Mouse (Mus musculus): Measurements from ENCODE around the gene B3gnt7.

Gene B3gnt7

DNA sequence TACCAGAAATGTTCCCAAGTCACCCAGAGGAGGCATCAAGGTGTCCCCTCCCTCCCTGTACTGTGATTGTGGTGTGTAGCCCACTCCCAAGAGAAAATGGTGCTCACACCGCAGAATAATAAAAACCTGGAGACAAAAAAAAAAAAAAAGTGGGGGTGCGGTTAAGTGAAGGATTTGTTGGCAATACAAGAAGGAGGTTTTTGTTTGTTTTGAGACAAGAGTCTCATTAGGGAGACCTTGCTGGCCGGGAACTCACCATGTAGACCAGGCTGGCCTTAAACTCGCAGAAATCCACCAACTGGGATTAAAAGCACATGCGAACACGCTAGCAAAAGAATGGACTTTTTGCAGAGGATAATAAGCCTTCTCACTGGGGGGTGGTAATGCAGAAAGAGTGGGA is at the start of gene B3gnt7:
Gene B3gnt7 (plus strand): TSS at position 301 of the 400 bp plus-strand sequence.
- no peak for DNase-seq (ENCODE audit: low read depth)

DNA sequence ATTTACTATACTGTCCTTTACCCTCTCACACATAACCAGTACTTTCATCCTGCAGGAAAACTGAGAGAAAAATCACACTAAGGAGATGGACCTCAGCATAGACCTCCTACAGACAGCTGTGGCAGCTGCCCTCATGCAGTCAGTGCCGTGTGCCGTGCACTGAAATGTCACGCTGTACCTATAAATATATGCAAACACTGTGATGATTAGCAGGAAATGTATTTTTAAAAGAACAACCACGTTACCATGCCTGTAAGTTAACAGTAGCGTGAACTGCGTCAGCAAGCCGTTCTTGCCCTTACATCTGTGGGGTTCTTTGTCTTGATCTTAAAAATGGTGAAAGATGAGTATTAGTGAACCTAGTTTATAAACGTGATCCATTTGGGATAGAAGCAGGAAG is 49.2 kb upstream of the B3gnt7 start:
- no peak for DNase-seq (ENCODE audit: low read depth)

DNA sequence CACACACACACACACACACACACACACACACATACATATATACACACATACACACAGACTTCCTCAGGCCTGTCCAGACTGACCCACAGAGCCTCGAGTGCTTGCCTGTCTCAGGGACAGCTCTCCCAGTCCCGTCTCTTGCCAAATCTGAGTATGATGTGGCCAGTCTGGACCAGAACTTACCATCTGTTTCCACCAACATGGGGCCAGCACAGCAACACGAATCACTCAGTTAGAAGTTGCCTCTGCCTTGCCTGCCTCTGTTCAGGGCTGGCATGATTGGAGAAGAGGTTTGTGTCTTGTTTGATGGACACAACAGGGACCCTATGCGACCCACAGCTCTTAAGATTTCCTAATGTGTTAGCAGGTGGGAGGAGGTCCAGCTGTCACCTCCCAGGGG is 46.3 kb upstream of the B3gnt7 start:
- DNase-seq (ENCODE audit: low read depth) = peak; percentile 36

DNA sequence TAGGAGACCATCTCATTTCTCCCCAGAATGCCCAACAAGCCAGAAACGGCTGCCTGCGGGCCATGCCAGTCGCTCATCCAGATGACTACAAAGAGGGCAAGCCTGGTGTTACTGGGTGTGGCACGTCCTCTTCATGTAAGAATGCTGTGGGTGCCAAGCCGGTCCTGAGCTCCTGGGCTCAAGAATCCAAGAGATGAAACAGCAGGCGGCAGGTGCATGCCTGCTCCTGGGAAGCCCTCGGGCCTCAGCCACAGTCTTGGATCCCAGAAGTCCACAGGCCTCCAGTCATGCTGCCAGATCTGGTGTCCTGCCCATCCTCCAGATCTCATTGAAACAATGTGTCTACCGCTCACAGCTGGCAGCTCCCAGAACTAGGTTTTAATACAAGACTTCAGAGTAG is 45.4 kb upstream of the B3gnt7 start:
- DNase-seq (ENCODE audit: low read depth) = no peak

DNA sequence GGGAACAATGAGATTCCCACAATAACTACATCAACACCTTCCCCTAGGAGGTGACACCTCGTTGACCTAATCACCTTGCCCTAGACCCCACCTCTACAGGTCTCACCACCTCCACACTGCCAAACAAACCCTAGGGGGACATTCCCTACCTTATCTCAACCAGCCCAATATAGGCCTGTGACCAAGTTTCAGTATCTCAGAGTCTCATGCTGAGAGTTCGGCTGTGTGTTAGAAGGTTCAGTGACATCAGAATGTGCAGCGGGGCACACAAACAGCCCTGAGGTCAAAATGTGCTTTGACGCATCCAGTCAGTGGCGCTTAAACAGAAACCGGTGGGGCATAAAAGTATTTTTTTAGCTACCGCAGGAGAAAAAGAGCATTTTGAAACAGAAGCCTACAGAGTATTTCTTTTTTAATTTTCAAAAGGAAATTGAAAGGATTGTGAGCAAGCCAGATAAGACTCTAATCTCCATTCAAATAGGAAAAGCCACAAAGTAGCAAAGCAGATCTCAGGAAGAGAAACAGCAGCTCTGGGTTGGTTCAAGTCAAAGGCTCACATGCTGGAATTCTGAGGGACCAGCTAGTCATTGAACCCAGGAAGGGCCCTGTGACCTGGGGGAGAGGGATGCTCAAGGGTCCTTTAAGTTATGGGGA is 44.3 kb upstream of the B3gnt7 start:
- peak; percentile 62 for DNase-seq (ENCODE audit: low read depth)

DNA sequence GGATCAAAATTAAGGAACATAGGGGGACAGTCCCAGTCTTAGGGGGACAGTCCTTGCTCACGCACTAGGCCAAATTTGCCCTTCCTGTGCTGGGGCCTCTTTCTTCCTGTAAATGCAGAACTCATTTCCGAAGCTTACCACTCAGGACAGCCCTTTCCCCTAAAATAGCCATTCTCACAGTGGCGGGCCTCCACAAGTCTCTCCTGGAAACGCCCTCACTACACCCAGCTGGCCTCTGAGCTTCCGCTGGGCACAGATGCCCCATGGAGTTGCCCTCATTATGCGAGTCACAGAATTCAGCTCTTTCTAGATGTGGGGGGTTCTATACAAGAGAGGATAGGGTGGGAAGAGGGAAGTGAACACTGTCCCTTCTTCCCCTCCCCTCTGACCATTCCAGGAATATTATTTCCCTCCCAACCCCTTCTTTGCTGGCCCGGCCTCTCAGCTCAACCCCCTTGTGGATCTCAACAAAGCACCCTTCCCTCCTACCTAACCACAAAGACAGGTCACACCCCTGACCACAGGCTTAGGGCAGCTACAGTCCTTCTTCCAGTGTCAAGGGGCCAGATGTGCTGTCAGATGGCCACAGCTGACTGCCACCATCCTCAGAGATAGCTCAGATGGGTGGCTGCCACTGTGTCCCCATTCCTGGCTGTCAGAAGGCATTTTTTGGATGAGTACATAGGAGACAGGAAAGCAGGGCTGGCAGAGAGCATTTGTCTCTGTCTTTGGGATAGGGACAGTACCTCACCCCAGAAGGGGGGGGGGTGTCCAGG is 38.9 kb upstream of the B3gnt7 start:
- peak; percentile 93 for DNase-seq (ENCODE audit: low read depth)

DNA sequence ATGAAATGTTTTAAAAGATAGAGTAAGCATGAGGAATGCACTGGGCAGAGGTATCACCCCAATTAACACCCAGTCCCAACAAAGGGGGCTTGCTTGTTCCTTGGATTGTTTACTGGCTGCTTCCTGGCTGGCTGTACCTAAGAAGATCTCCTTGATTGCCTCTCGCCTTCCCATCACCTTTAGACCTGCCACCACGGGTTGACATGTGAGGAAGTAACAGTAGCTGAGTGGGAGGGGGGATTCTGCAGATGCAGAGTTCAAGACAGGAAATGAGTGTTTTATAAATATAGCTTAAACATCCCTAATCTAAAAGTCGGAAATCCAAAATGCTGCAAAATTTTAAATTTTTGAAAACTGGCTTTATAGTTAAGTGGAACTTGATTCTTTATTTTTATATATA is 37.6 kb upstream of the B3gnt7 start:
- DNase-seq (ENCODE audit: low read depth) = no peak

DNA sequence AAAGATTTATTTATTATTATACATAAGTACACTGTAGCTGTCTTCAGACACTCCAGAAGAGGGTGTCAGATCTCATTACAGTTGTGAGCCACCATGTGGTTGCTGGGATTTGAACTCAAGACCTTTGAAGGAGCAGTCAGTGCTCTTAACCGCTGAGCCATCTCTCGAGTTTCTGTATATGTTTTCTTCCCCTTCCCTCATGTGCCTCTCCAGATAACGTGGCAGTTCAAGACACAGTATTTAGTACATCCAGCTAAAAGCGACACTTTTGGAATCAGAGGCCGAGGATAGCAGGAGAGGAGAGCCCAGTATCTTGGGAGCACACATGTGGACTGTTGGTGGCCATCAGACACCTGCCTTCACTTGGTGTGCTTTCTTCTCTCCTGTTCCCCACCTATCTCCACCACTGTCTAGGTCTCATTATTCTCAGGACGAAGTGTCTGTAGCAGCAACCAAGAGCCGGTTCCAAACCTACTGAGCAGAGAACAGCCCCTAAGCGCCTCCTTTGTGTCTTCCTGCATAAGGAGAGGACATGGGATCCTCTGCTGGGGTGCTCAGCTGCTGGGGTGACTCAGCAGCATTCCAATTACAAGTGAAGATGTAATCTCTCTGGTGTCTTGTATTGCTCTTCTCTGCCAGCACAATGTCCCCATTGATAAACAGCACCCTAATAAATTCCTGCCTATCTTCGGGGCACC is 34.0 kb upstream of the B3gnt7 start:
- peak; percentile 32 for DNase-seq (ENCODE audit: low read depth)

DNA sequence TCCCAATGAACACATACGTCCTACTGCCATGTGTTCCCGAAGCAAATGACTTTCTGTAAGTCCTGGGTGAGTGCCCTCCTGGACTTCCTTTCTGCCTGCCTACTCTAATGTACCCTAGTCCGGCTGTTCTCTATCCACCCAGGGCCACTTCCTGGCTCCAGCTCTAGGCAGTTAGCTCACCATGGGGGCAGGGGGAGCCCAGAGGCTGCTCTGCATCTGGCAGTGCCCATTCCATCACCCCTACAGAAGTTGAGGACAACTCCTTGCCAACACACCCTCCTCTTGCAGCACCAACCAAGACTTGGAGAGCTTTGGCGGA is 33.5 kb upstream of the B3gnt7 start:
- no peak for DNase-seq (ENCODE audit: low read depth)

DNA sequence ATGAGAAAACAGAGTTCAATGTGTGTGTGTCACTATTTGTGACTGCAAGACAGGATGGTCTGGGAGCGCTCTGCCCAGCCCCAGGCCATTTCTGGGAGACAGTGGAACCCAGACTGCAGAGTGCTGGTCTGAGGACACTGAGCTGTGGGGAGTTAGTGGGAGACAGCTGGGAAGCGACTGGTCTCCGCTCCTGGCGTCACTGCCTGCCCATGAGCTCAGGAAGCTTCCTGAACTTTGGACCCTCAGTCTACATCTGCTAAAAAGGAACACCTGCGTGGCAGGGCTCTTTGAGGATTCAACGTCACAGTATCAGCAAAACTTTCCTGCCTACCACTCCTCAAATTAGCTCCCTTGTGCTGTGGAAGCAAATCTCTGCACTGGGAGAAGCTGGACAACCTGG is 30.9 kb upstream of the B3gnt7 start:
- no peak for DNase-seq (ENCODE audit: low read depth)

DNA sequence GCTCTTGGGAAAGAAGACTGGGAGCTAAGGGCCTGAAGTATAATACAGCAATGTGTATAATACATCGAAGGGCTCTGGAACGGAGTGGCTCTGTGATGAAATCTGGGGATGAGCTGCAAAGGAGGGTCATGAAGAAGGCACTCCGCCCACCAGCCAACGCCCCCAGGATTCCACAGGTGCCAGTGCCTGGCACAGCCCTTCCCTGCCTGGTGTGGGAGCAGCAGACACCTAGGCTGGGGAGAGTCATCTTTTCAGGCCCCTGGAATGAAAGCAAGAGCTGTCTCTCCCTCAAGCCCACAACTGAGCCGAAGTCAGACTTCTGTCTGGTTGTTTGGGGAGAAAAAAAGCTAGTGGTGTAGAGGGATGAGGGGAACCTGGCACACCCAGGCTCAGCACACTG is 25.6 kb upstream of the B3gnt7 start:
- DNase-seq (ENCODE audit: low read depth) = no peak

DNA sequence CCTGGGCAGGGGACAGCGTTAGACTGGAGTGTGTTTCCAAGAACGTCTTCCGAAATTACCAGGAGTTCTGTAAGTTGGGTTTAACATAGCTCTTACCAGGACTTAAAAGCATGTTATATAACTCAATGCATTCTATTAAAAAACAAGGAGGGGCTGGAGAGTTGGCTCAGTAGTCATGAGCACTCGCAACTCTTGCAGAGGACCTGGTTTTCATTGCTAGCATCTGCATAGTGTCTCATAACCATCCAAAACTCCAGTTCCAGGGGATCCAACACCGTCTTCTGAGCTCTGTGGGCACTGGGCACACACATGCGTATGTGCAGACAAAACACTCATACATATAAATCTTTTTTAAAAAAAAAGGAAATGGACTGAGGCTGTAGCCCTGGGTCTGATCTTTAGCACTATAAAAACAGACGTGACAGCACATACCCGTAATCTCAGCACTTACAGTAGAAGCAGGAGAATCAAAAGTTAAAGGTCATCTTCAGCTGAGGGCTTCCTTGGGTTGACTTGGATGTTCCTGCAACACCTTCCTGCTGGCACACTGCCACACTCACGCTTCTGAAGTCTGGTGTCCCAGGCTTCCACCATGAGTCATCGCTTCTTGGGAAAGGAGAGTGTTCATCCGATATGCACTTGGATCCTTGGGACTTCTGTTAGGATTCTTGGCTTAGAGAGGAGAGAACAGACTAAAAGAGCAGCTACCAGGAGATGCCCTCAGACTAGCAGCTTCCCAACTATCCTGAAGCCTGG is 20.7 kb upstream of the B3gnt7 start:
- DNase-seq (ENCODE audit: low read depth) = no peak

DNA sequence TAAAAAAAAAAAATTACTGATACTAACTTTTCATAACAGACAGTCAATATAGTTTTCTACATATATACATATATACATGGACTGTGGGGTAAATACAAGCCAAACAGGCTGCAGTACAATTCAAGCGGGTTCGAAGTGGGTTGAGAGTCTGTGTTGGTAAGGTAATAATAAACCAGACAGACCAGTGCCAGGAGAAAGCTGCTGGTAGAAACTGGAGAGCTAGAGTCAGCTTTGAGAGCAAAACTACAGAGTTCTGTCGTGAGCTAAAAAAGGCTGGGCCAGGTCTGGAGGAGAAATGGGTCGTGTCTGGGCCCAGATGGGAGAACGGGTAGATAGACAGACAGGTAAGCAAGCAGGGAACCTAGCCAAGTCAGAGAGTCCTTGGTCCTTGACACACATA is 18.5 kb upstream of the B3gnt7 start:
- DNase-seq (ENCODE audit: low read depth) = no peak

DNA sequence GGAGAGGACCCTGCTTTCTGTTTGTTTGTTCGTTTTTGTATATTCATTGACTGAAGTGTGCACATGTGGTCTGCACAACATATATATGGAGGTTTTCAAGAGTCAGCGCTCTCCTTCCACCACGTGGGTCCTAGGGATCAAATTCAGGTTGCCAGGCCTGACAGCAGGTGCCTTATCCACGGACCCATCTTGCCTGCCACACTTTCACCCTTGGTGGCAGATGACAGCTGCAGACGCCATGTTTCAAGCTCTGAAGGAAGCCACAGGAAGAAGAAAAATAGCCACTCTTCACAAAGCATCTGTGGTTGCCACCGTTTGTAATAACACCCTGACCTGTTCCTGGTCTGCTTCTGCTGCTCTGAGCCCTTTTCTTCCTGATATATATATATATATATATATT is 17.3 kb upstream of the B3gnt7 start:
- no peak for DNase-seq (ENCODE audit: low read depth)

DNA sequence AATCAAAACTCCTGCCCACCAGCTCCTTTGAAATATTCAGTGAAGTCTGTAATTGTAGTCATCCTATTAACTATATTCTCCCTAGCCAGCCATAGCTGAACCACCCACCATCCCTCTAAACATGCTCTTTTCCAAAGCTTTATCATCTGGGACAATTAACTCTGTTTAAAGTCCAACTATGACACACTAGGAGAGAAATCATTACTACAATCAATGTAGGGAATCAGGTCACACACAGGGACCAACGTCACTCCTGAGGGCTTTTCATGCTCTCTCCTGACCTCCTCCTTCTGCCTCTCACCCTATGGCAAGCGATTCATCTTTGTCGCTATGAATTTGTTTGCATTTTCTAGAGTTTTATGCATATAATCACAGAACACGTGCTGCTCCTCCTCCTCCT is 15.2 kb upstream of the B3gnt7 start:
- no peak for DNase-seq (ENCODE audit: low read depth)

DNA sequence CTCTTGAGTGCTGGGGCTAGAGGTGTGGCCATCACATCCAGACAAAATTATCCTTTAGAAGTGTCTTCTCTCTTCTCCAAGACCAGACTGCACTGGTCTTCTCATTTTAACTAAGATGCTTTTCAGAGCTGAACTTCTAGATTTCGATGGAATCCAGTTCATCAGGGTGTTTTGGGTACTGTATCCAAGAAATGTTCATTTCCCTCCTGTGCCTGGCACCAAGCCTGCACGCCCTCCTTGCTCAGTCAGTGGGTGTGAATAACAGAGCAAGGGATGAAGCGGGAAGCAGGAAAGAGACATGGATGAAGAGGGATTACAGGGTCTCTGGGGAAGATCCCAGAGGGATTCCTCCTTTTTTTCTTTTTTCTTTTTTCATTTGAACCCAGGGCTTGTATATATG is 12.2 kb upstream of the B3gnt7 start:
- DNase-seq (ENCODE audit: low read depth) = no peak

DNA sequence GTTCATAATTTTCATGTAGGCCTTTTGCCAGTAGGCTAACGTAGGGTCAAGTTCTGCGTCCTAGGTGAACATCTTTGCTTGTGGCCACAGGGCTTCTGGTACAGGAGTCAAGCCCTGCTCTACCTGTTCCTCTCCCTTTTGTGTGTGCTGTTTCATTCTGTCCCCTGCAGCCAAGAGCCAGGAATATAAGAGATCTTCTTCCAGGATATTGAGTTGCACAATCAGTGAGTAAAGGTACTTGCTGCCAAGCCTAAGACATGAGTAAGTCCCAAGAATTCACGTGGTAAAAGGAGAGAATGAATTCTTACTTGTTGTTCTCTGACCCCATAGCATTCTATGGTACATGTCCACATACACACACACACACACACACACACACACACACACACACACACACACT is 9.5 kb upstream of the B3gnt7 start:
- DNase-seq (ENCODE audit: low read depth) = no peak

DNA sequence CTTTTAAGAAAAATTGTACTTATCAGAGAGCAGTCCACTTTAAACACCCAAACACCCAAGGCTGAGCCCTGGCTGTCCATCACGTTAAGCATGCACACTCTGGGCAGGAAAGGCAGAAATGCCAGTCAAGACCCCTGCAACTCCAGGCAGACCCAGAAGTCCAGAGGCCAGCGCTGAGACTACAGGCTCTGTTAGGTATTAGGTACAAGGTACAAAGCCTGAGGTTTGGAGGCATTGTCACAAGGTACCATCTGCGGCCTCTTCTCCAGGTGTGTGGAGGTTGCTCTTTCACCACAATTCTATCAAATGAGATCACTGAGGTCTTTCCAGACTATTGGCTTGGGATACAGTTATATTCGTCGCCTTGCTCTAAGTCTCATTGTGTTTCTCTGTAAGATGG is 8.8 kb upstream of the B3gnt7 start:
- DNase-seq (ENCODE audit: low read depth) = no peak

DNA sequence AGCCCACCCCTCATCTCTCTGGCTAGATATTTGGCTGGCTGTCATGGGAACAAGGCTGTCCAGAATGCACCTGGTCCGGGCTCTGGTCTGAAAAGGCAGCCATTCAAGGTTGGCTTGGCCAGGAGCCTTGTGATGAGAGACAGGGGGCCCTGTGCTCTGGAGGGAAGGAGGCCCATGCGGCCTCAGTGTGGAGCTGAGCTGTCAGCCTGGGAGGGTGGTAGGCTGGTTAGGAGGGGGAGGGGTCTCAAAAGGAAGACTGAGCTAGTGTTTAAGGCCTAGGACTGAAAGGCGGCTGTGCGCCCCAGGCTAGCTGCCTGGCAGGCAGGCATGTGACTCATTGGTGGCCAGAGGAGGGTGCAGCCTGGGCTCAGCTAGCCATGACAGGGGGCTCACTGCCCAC is 8.2 kb upstream of the B3gnt7 start:
- DNase-seq (ENCODE audit: low read depth) = no peak

DNA sequence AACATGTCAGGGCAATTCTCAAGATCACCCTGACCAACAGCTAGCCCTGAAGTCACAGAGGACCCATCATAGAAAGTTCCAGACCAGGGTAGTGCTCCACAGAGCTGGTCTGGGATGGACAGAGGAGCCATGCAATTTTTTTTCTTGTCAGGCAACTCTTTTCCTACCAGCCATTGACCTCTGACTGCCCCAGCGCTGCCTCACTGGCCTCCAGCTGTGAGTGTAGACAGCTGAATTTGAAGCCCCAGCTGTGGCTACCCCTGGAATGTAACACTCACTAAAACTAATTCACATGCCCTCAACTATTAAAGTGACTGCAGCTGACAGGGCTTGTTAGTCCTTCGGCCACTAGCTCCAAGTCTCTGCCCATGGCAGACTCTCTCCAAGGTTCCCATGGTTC is 2.5 kb upstream of the B3gnt7 start:
- no peak for DNase-seq (ENCODE audit: low read depth)

DNA sequence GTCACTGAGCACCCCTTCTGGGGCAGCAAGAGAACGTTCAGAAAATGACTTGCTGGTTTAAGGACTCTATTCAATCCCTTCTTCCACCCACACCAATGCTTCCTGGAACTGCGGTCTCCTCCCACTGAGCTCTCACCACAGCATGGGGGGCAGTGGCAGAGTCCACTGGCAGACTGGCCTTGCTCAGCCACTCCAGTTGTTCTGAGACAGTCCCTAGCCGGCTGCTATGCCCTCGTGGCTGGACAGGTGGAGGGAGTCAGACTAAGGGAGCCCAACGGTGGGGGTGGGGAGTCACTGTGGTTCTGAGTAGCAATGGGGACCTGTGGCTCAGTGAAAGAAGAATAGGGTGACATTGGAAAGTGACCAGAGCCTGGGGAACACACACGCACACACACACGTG is 1.9 kb upstream of the B3gnt7 start:
- DNase-seq (ENCODE audit: low read depth) = peak; percentile 54

DNA sequence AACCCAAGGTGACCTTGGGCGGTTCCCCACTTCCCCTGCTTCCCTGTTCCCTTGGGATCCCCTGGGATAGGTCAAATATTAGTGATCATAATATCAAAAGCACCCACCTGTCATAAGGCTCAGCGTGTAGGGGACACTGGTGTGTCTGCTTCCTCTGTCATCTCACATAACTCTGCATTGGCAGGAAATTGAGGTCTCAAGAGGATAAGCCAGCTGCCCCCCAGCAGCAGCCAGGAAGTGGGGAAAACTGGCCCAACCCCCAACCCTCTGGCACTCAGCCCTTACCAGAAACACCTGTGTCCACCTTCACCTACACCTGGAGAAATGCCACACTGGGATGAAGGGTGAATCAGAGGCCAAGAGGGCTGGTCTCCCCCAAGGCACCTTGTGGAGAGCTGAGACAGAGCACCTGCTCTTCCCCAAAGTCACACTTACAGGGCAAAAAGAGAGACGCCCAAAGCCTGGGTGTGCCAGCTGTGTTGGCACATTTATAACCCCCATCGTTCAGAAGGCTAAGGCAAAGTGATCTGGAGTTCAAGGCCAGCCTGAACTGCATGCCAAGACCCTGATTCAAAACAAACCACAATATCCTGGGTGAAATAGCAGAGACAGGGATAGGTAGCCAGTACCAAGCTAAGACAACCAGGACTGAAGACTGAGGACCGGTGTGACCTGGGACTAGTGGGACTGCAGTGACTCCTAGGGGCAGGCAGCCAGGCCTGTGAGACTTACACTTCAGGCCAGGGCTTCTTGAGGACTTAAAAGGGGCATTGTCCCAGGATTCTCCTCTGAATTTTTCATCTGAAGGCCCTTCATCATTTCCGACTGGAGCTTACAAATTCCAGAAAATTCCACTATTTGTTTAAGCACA is 1.2 kb upstream of the B3gnt7 start:
- DNase-seq (ENCODE audit: low read depth) = peak; percentile 85

Measured in 416B (cell line).